Mouse (Mus musculus): ENCODE measurements at regions not wholly inside any gene's neighbourhood (a gene's known extent, or its start where the extent isn't known, plus 50 kb on each side); places are given as distances from the start of the nearest gene placed in this dataset.

GRCm38 (mm10) chr7:138620896-138621655, 223.5 kb upstream of the Tcerg1l start:
- Histone ChIP-seq H3K4me1 (replicated peaks; ENCODE audit: low read depth, low read length) (no peaks in the 10 kb centered on the region), H3K4me3 (replicated peaks; ENCODE audit: low read length) (no peak overlapping the region), H3K9me3 (ENCODE audit: low read length) (peaks cover 8% of the 10 kb centered on the region), H3K27me3 (ENCODE audit: insufficient read depth, low read length) (no peaks in the 10 kb centered on the region), H3K36me3 (ENCODE audit: insufficient read depth, low read length) (no peaks in the 10 kb centered on the region)
- TF ChIP-seq CTCF (conservative IDR thresholded peaks at IDR 0.05; ENCODE audit: low read length), result no peak
- no peak for TF ChIP-seq POU5F1 (IDR thresholded peaks at IDR 0.05; ENCODE audit: borderline replicate concordance, low read length)
- TF ChIP-seq NANOG (IDR thresholded peaks at IDR 0.05; ENCODE audit: borderline replicate concordance, low read length), result no peak

- Histone ChIP-seq H3K4me3 (replicated peaks; ENCODE audit: low read length) (no peak overlapping the region), H3K4me1 (replicated peaks; ENCODE audit: low read depth, low read length) (no peaks in the 10 kb centered on the region), H3K27me3 (ENCODE audit: insufficient read depth, low read length) (no peaks in the 10 kb centered on the region), H3K9me3 (ENCODE audit: low read length) (peaks cover 11% of the 10 kb centered on the region), H3K36me3 (ENCODE audit: insufficient read depth, low read length) (no peaks in the 10 kb centered on the region)
- TF ChIP-seq CTCF (conservative IDR thresholded peaks at IDR 0.05; ENCODE audit: low read length) (no peak), POU5F1 (IDR thresholded peaks at IDR 0.05; ENCODE audit: borderline replicate concordance, low read length) (no peak), NANOG (IDR thresholded peaks at IDR 0.05; ENCODE audit: borderline replicate concordance, low read length) (no peak)
Observed at GRCm38 (mm10) chr7:138620080-138620684, 222.7 kb upstream of the Tcerg1l start.

DNA sequence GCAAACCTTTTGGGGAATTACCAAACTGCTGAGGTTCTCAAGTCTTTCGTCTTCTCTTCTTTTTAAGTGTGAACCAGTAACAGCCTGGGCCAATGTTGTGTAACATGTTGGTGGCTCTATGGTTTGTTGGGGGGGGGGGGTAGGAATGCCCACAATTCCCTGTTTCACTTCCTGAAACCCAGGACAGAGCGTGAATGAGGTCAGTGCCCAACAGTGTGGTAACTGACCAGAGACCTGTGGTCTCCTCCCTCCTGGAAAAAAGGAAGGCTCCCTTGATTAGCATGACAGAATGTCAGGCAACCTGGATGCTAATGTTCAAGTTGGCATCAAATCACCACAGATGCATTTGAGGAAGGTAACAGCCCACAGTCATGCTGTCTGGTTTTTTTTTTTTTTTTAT, 218.9 kb upstream of the Tcerg1l start:
- Histone ChIP-seq H3K27me3 (ENCODE audit: insufficient read depth, low read length) (no peaks in the 10 kb centered on the region), H3K4me1 (replicated peaks; ENCODE audit: low read depth, low read length) (no peaks in the 10 kb centered on the region), H3K9me3 (ENCODE audit: low read length) (peaks cover 15% of the 10 kb centered on the region), H3K4me3 (replicated peaks; ENCODE audit: low read length) (no peak overlapping the region), H3K36me3 (ENCODE audit: insufficient read depth, low read length) (no peaks in the 10 kb centered on the region)
- TF ChIP-seq POU5F1 (IDR thresholded peaks at IDR 0.05; ENCODE audit: borderline replicate concordance, low read length) (no peak), CTCF (conservative IDR thresholded peaks at IDR 0.05; ENCODE audit: low read length) (no peak), NANOG (IDR thresholded peaks at IDR 0.05; ENCODE audit: borderline replicate concordance, low read length) (no peak)

GRCm38 (mm10) chr7:138609605-138610004, 212.1 kb upstream of the Tcerg1l start:
- Histone ChIP-seq H3K4me1 (replicated peaks; ENCODE audit: low read depth, low read length) (no peaks in the 10 kb centered on the region), H3K9me3 (ENCODE audit: low read length) (no peaks in the 10 kb centered on the region), H3K27me3 (ENCODE audit: insufficient read depth, low read length) (no peaks in the 10 kb centered on the region), H3K36me3 (ENCODE audit: insufficient read depth, low read length) (no peaks in the 10 kb centered on the region), H3K4me3 (replicated peaks; ENCODE audit: low read length) (no peak overlapping the region)
- TF ChIP-seq CTCF (conservative IDR thresholded peaks at IDR 0.05; ENCODE audit: low read length) (no peak), POU5F1 (IDR thresholded peaks at IDR 0.05; ENCODE audit: borderline replicate concordance, low read length) (no peak), NANOG (IDR thresholded peaks at IDR 0.05; ENCODE audit: borderline replicate concordance, low read length) (no peak)

GRCm38 (mm10) chr7:138609124-138609523, 211.6 kb upstream of the Tcerg1l start:
- TF ChIP-seq NANOG (IDR thresholded peaks at IDR 0.05; ENCODE audit: borderline replicate concordance, low read length), result no peak
- TF ChIP-seq CTCF (conservative IDR thresholded peaks at IDR 0.05; ENCODE audit: low read length), result no peak
- no peak for TF ChIP-seq POU5F1 (IDR thresholded peaks at IDR 0.05; ENCODE audit: borderline replicate concordance, low read length)
- H3K36me3 ChIP-seq (ENCODE audit: insufficient read depth, low read length), result no peaks in the 10 kb centered on the region
- H3K27me3 ChIP-seq (ENCODE audit: insufficient read depth, low read length), result no peaks in the 10 kb centered on the region

GRCm38 (mm10) chr7:138606363-138606964, 208.9 kb upstream of the Tcerg1l start:
- no peak for TF ChIP-seq POU5F1 (IDR thresholded peaks at IDR 0.05; ENCODE audit: borderline replicate concordance, low read length)
- no peak for TF ChIP-seq NANOG (IDR thresholded peaks at IDR 0.05; ENCODE audit: borderline replicate concordance, low read length)
- no peak for TF ChIP-seq CTCF (conservative IDR thresholded peaks at IDR 0.05; ENCODE audit: low read length)
- Histone ChIP-seq H3K36me3 (ENCODE audit: insufficient read depth, low read length) (no peaks in the 10 kb centered on the region), H3K27me3 (ENCODE audit: insufficient read depth, low read length) (no peaks in the 10 kb centered on the region), H3K4me1 (replicated peaks; ENCODE audit: low read depth, low read length) (no peaks in the 10 kb centered on the region), H3K4me3 (replicated peaks; ENCODE audit: low read length) (no peak overlapping the region), H3K9me3 (ENCODE audit: low read length) (no peaks in the 10 kb centered on the region)

More at GRCm38 (mm10) chr7:138609124-138609523, 211.6 kb upstream of the Tcerg1l start:
- Histone ChIP-seq H3K4me3 (replicated peaks; ENCODE audit: low read length) (no peak overlapping the region), H3K4me1 (replicated peaks; ENCODE audit: low read depth, low read length) (no peaks in the 10 kb centered on the region), H3K9me3 (ENCODE audit: low read length) (no peaks in the 10 kb centered on the region)

GRCm38 (mm10) chr7:138605923-138606322, 208.4 kb upstream of the Tcerg1l start:
- no peaks in the 10 kb centered on the region for H3K4me1 ChIP-seq (replicated peaks; ENCODE audit: low read depth, low read length)
- no peak for TF ChIP-seq POU5F1 (IDR thresholded peaks at IDR 0.05; ENCODE audit: borderline replicate concordance, low read length)
- TF ChIP-seq CTCF (conservative IDR thresholded peaks at IDR 0.05; ENCODE audit: low read length), result no peak
- no peak for TF ChIP-seq NANOG (IDR thresholded peaks at IDR 0.05; ENCODE audit: borderline replicate concordance, low read length)
- no peaks in the 10 kb centered on the region for H3K9me3 ChIP-seq (ENCODE audit: low read length)
- H3K36me3 ChIP-seq (ENCODE audit: insufficient read depth, low read length), result no peaks in the 10 kb centered on the region
- H3K27me3 ChIP-seq (ENCODE audit: insufficient read depth, low read length), result no peaks in the 10 kb centered on the region
- H3K4me3 ChIP-seq (replicated peaks; ENCODE audit: low read length), result no peak overlapping the region

DNA sequence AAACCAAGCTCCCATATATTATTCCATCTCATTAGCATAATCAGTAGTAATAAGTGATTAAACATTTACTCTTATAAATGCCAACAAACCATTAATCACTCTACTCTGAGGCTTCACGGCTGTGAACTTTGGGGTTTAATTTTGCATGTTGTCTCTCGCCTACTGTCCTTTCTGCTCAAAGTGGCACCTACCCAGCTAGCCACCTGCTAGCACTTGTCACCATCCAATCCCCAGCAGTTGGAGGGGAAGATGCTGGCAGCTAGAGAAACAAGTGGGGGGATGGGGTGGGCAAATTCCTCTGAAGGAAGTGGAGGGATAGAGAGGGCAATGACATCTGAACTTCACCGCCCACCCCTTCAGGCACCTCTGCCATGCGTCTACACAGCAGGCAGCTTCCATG, 204.2 kb upstream of the Tcerg1l start:
- Histone ChIP-seq H3K27me3 (ENCODE audit: insufficient read depth, low read length) (no peaks in the 10 kb centered on the region), H3K9me3 (ENCODE audit: low read length) (no peaks in the 10 kb centered on the region), H3K4me1 (replicated peaks; ENCODE audit: low read depth, low read length) (no peaks in the 10 kb centered on the region), H3K36me3 (ENCODE audit: insufficient read depth, low read length) (no peaks in the 10 kb centered on the region), H3K4me3 (replicated peaks; ENCODE audit: low read length) (no peak overlapping the region)
- no peak for TF ChIP-seq CTCF (conservative IDR thresholded peaks at IDR 0.05; ENCODE audit: low read length)
- no peak for TF ChIP-seq NANOG (IDR thresholded peaks at IDR 0.05; ENCODE audit: borderline replicate concordance, low read length)
- TF ChIP-seq POU5F1 (IDR thresholded peaks at IDR 0.05; ENCODE audit: borderline replicate concordance, low read length), result no peak
